16 mouse cellular contexts compared by ENCODE assay signal in genomic region chrX:139932472-139932871, GRCm38 (mm10).
DNase-seq lines count a peak whose midpoint lies in the region; ATAC-seq and TF ChIP-seq lines count a peak whose summit lies in the region.
"Had no signal": no experiment of that assay in that cellular context is flagged by ENCODE, and none has a peak within 500 bp of the region (broad histone marks: within the 10 kb centered on the region; RNA-seq: fewer than 3 reads in every experiment).

No protein-coding gene starts in this region.

- ATAC-seq in inflammation-experienced regulatory T-cells, adult 6 months = no peak

- H3K4me3 ChIP-seq in layer of hippocampus, adult 2 months = no peak overlapping the region
- H3K4me3 ChIP-seq in cortical plate, adult 2 months (ENCODE audit: insufficient read depth, low read length) = no peak overlapping the region
- H3K4me3 ChIP-seq: embryonic facial prominence, embryonic 10.5 days; hindbrain, embryonic 15.5 days; lung, embryonic 15.5 days; neural tube, embryonic 12.5 days had no signal

- TF ChIP-seq POLR2A in cortical plate, adult 2 months (IDR thresholded peaks at IDR 0.05; ENCODE audit: extremely low read depth, insufficient read depth, low read length) = no peak

- H3K4me1 ChIP-seq in cortical plate, adult 2 months (ENCODE audit: control insufficient read depth, insufficient read depth, low read length) = no peaks in the 10 kb centered on the region
- H3K4me1 ChIP-seq: embryonic facial prominence, embryonic 10.5 days; hindbrain, embryonic 15.5 days; lung, embryonic 15.5 days; neural tube, embryonic 12.5 days had no signal

- peak; percentile 4 for DNase-seq in embryo, embryonic 10 days (ENCODE audit: low spot score)
- no peak for DNase-seq in embryo, embryonic 9.5 days (ENCODE audit: extremely low spot score)
- DNase-seq in layer of hippocampus, adult 2 months (ENCODE audit: low spot score in 2 of 2) = peak in 1 of 2 experiments; percentile 3
- no peak for DNase-seq in layer of hippocampus, adult 9-11 months
- peak; percentile 69 for DNase-seq in 3T3-L1 (ENCODE audit: low read depth, low spot score)
- no peak for DNase-seq in frontal cortex, postnatal 10 days (ENCODE audit: low spot score in 2 of 2)
- DNase-seq: adrenal gland, postnatal 36 days; cerebellum, adult 11-12 months; gastrocnemius, postnatal 10 days; kidney, postnatal 14 days had no signal

- H3K27ac ChIP-seq in layer of hippocampus, adult 2 months = no peak overlapping the region
- H3K27ac ChIP-seq in cortical plate, adult 2 months (ENCODE audit: insufficient read depth, low read length) = no peak overlapping the region
- H3K27ac ChIP-seq: embryonic facial prominence, embryonic 10.5 days; hindbrain, embryonic 15.5 days; lung, embryonic 15.5 days; neural tube, embryonic 12.5 days had no signal

- TF ChIP-seq CTCF in layer of hippocampus, adult 2 months (conservative IDR thresholded peaks at IDR 0.05) = peak; percentile 54
- peak; percentile 16; the same call in 1 of the 2 replicates for TF ChIP-seq CTCF in cortical plate, adult 2 months (IDR thresholded peaks at IDR 0.05; ENCODE audit: extremely low read depth, insufficient read depth, low read length)

Comparison
In these comparisons a context has a peak if more than half of its experiments do, and no peak if none do; other contexts are left out.
1. DNase-seq: peak in embryo, embryonic 10 days (single experiment) and 3T3-L1 (single experiment); none in embryo, embryonic 9.5 days (single experiment), layer of hippocampus, adult 9-11 months (single experiment) and frontal cortex, postnatal 10 days (0 of 2).